Mouse (Mus musculus) forebrain, postnatal 0 days (tissue): ENCODE results near the gene Irf2bp2. TPM values are rescaled to one million over a fixed set of nuclear protein-coding genes. Genes with fewer than 3 reads are reported as not detected.

Experiments
- ATAC-seq: fragments of 200-750 bp; cut with Nextera tagmentation; 2 replicates; pipeline ENCODE4 v1.8.0; 2017; ENCODE audit warnings: mild to moderate bottlenecking, moderate library complexity
- DNase-seq: peaks from one replicate; pipeline ENCODE4 v3.0.0-alpha.2; 2015
- H3K27ac ChIP-seq: fragments of 300-500 bp; sonication (generic); 2 replicates; pipeline ENCODE4 v1.5.1; 2014; ENCODE audit warnings: low read depth, mild to moderate bottlenecking, antibody characterized with exemption, low read length, moderate library complexity, mixed read lengths
- H3K27me3 ChIP-seq: fragments of 300-500 bp; sonication (generic); 2 replicates; pipeline ENCODE4 v1.6.1; 2014; ENCODE audit warnings: mild to moderate bottlenecking, low read length, mixed read lengths; ENCODE audit not compliant: insufficient read depth
- H3K36me3 ChIP-seq: fragments of 300-500 bp; sonication (generic); 2 replicates; pipeline ENCODE4 v1.6.1; 2014; ENCODE audit warnings: mild to moderate bottlenecking, moderate library complexity; ENCODE audit not compliant: insufficient read depth
- H3K4me1 ChIP-seq: fragments of 300-500 bp; sonication (generic); 2 replicates; pipeline ENCODE4 v1.6.1; 2014; ENCODE audit warnings: antibody characterized with exemption; ENCODE audit not compliant: insufficient read depth
- H3K4me2 ChIP-seq: fragments of 300-500 bp; sonication (generic); 2 replicates; pipeline ENCODE4 v1.6.1; 2014; ENCODE audit warnings: low read depth, mild to moderate bottlenecking, moderate library complexity
- H3K4me3 ChIP-seq: fragments of 300-500 bp; sonication (generic); 2 replicates; pipeline ENCODE4 v1.5.1; 2014; ENCODE audit warnings: low read depth, low read length, mixed read lengths
- H3K9ac ChIP-seq: fragments of 300-500 bp; sonication (generic); 2 replicates; pipeline ENCODE4 v1.6.1; 2014; ENCODE audit warnings: mild to moderate bottlenecking
- H3K9me3 ChIP-seq: fragments of 300-500 bp; sonication (generic); 2 replicates; pipeline ENCODE4 v1.6.1; 2016; ENCODE audit warnings: low read length
- CTCF ChIP-seq: sonication (generic); IDR thresholded peaks from 2 replicates; pipeline ENCODE4 v1.5.1; 2016; ENCODE audit warnings: antibody characterized with exemption, control low read depth, low read depth
- WGBS: fragments of 180-500 bp; shearing (Covaris S2); extraction: QIAGEN DNeasy Blood & Tissue Kit; methylation state at CpG from one replicate; pipeline ENCODE4 v1.1.7; 2014; 5-methylcytosine and 5-hydroxymethylcytosine counted together
- polyA plus RNA-seq: library from polyadenylated mRNA; unstranded; fragments of >200 nt; fragmentation: Nextera tagmentation; extraction: Ambion mirVana; gene quantifications from 2 replicates; pipeline ENCODE4 v1.2.1, GENCODE M21; 2015
- total RNA-seq: library from RNA; depleted of rRNA; stranded (reverse); fragments of >200 nt; gene quantifications from 2 replicates; pipeline ENCODE4 v1.2.3, GENCODE M21; 2014; rRNA removed

Irf2bp2 gene
- total and polyA plus RNA-seq, 2 experiments from 2014 or later = 8.4 to 88.6 TPM

DNA sequence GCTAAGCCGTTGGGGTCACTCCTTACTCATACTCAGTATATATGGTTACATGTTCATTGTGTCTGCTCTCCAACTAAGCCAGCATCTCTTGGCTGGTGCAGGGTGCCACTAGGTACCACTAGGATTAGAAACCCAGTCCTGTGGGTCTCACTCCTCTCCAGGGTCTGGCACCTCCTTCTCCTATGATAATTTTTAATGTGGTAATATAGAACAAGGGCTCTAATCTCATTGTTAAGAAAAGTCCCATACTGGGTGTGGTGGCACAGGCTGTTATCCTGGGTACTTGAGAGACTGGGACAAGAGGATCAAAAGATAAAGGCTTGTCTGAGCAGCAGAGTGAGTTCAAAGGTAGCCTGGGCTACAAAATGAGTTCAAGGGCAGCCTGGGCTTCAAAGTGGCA is 47.3 kb downstream of the Irf2bp2 start:
- no peak for TF ChIP-seq CTCF
- H3K36me3 ChIP-seq = no peaks in the 10 kb centered on the region
- no peaks in the 10 kb centered on the region for H3K4me1 ChIP-seq
- no peak overlapping the region for H3K27ac ChIP-seq
- ATAC-seq = no peak
- H3K4me2 ChIP-seq = no peak overlapping the region
- H3K27me3 ChIP-seq = no peaks in the 10 kb centered on the region
- DNase-seq = no peak
- no peaks in the 10 kb centered on the region for H3K9me3 ChIP-seq
- H3K4me3 ChIP-seq = no peak overlapping the region
- WGBS = 57% methylated on average over 1 of the region's 1 CpGs
- no peak overlapping the region for H3K9ac ChIP-seq

GRCm38 (mm10) chr8:126543407-126543806 is 50.4 kb downstream of the Irf2bp2 start:
- no peaks in the 10 kb centered on the region for H3K36me3 ChIP-seq
- peak; percentile 48 for DNase-seq
- H3K27me3 ChIP-seq = no peaks in the 10 kb centered on the region
- no peak for TF ChIP-seq CTCF
- no peak for ATAC-seq
- no peak overlapping the region for H3K9ac ChIP-seq
- peaks cover 15% of the 10 kb centered on the region for H3K4me1 ChIP-seq
- H3K4me2 ChIP-seq = no peak overlapping the region
- no peak overlapping the region for H3K4me3 ChIP-seq
- H3K9me3 ChIP-seq = no peaks in the 10 kb centered on the region
- WGBS = 72% methylated on average over 8 of the region's 8 CpGs
- H3K27ac ChIP-seq = no peak overlapping the region

GRCm38 (mm10) chr8:126542757-126543156 is 51.0 kb downstream of the Irf2bp2 start:
- Histone ChIP-seq H3K4me1 (peaks cover 22% of the 10 kb centered on the region), H3K27ac (no peak overlapping the region), H3K9me3 (no peaks in the 10 kb centered on the region), H3K27me3 (no peaks in the 10 kb centered on the region), H3K4me3 (no peak overlapping the region), H3K36me3 (no peaks in the 10 kb centered on the region), H3K4me2 (no peak overlapping the region), H3K9ac (no peak overlapping the region)
- no peak for ATAC-seq
- no peak for DNase-seq
- WGBS = 73% methylated on average over 5 of the region's 5 CpGs
- no peak for TF ChIP-seq CTCF

DNA sequence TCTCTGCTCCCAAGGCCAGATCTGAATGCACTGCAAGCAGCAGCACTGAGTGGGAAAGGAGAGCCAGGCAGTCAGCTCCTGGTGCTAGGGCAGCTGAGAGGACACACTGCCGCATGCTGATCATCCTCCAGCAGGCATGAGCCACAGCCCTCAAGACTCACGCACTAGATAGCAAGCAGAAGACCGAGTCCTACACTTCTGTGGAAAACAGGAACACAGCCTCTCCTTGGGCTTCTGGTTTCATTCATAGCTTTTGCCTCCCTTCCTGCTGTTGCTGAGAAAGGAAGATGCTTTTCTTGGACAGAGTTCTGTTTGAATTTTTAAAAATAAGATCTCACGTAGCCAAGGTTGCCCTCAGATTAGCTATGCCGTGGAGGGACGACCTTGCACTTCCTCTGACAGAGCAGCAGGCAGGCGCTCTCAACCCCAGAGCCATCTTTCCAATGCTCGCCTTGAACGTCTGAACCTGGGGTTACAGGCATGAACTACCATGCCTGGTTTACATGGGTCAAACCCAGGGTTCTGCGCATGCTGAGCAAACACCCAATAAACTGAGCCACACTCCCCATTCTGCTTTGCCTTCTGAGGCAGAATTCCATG is 51.6 kb downstream of the Irf2bp2 start:
- Histone ChIP-seq H3K4me2 (no peak overlapping the region), H3K9me3 (no peaks in the 10 kb centered on the region), H3K9ac (no peak overlapping the region), H3K36me3 (no peaks in the 10 kb centered on the region), H3K27me3 (no peaks in the 10 kb centered on the region), H3K27ac (0 out of 2 replicates have a peak overlapping the region, but pooled peaks have one; percentile 9), H3K4me1 (peaks cover 28% of the 10 kb centered on the region), H3K4me3 (no peak overlapping the region)
- DNase-seq = no peak
- no peak for TF ChIP-seq CTCF
- ATAC-seq = no peak
- 79% methylated on average over 10 of the region's 10 CpGs for WGBS

- Histone ChIP-seq H3K4me1 (peaks cover 39% of the 10 kb centered on the region), H3K4me3 (no peak overlapping the region), H3K27ac (no peak overlapping the region), H3K36me3 (no peaks in the 10 kb centered on the region), H3K9me3 (no peaks in the 10 kb centered on the region), H3K4me2 (no peak overlapping the region), H3K27me3 (no peaks in the 10 kb centered on the region), H3K9ac (no peak overlapping the region)
- no peak for DNase-seq
- no peak for ATAC-seq
- WGBS = 84% methylated on average over 5 of the region's 5 CpGs
- TF ChIP-seq CTCF = no peak
These were observed 53.5 kb downstream of the Irf2bp2 start for GRCm38 (mm10) chr8:126540298-126540697.

DNA sequence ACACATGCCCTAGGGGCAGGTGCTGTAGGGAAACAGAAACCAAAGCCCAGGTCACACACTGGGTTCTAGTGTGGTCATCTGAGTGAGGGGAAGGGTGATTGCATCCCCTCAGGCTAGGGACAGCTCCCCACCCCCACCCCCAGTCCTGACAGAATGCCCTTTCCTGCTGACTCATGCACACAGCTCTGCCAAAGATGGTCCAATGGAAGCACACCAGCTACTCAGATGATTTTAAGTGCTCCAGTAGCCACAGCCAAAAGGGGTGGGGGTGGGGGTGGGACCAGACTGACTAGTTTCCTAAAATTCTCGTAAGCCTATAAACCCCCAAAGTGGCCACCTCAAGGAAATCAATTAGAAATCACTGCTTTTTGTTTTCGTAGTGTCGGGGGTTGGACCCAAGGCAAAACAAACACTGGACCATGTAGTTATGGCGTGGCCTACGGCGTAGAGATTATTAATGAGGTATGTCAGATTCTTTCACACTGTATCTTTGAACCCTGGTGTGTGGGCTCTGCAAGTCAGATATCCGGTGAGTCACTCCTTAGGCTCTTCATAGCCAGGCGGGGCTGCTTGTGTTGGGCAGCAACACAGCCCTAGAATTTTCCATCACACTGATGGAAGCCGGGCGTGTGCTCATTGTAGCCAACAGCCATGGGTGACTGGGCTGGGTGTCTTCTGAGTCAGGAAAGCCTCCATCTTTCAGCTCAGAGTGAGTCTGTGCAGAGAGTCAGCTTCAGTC is 54.3 kb downstream of the Irf2bp2 start:
- no peak for TF ChIP-seq CTCF
- no peak overlapping the region for H3K4me3 ChIP-seq
- H3K9me3 ChIP-seq = no peaks in the 10 kb centered on the region
- H3K9ac ChIP-seq = 0 out of 2 replicates have a peak overlapping the region, but pooled peaks have one; percentile 7
- DNase-seq (no peak), ATAC-seq (no peak)
- H3K4me2 ChIP-seq = no peak overlapping the region
- WGBS = 68% methylated on average over 10 of the region's 10 CpGs
- H3K4me1 ChIP-seq = peaks cover 39% of the 10 kb centered on the region
- no peaks in the 10 kb centered on the region for H3K27me3 ChIP-seq
- no peaks in the 10 kb centered on the region for H3K36me3 ChIP-seq
- peak overlapping the region; percentile 92 for H3K27ac ChIP-seq

DNA sequence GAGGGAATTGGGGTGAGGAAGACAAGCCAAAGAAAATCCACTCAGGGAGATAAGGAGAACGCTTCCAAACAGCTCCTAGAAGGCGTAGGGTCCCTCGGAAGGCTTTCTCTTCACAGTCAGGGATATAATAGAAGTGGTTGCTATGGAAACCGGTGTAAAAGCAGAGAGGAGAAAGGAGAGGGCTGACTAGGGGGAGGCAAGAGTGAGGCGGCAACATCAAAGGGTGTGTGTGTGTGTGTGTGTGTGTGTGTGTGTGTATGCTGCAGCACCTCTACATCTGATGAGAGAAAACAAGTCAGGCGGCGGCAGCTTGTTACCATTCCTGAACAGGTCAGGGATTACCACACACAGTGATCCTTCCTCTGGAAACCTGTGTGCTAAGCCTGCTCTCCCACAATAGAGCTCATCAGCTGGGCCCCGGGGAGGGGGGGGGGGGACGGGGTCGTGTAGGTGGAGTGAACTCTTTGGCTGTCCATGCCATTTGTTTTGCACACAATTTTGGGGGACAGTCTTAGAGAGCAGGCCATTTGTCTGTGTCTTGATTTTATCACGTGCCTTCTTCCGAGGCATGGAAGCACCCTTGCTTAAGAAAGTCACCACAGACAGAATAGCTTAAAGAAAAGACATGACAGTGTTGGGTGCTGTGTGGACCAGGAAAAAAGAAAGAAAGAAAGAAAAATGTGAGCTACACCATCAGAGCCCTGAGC is 55.0 kb downstream of the Irf2bp2 start:
- Histone ChIP-seq H3K27ac (peak overlapping the region; percentile 92), H3K4me1 (peaks cover 39% of the 10 kb centered on the region), H3K27me3 (no peaks in the 10 kb centered on the region), H3K4me2 (peak overlapping the region; percentile 25), H3K9ac (peak overlapping the region; percentile 26; the same call in 1 of the 2 replicates), H3K9me3 (no peaks in the 10 kb centered on the region), H3K4me3 (no peak overlapping the region), H3K36me3 (no peaks in the 10 kb centered on the region)
- DNase-seq (peak; percentile 90), ATAC-seq (peak; percentile 90)
- no peak for TF ChIP-seq CTCF
- WGBS = 3% methylated on average over 11 of the region's 12 CpGs

Other genes with a start within 250 kb of the Irf2bp2 start
- gene Coa6, start 171.5 kb downstream of the Irf2bp2 start, total RNA-seq = 22.2 and 33.7 TPM in 2 replicates
- gene Coa6, start 171.5 kb downstream of the Irf2bp2 start, polyA plus RNA-seq = 37.3 and 41.1 TPM in 2 replicates
- gene Tarbp1, start 118.9 kb downstream of the Irf2bp2 start, total RNA-seq = 5.6 and 5.8 TPM in 2 replicates
- gene Tarbp1, start 118.9 kb downstream of the Irf2bp2 start, polyA plus RNA-seq = 0.82 and 1.1 TPM in 2 replicates